Mouse (Mus musculus) hindbrain, embryonic 14.5 days (tissue): Measurements from ENCODE around the gene Tcl1b2. TPM values are rescaled to one million over a fixed set of nuclear protein-coding genes. Genes with fewer than 3 reads are reported as not detected.
"Not testable (repeated sequence)": the region's sequence is repeated elsewhere in the genome, so short reads cannot be mapped to it uniquely, and the experiment has no call there.

Source experiments
- ATAC-seq: fragments of 200-750 bp; cut with Nextera tagmentation; 2 replicates; pipeline ENCODE4 v1.8.0; 2017; ENCODE audit warnings: moderate number of reproducible peaks, mild to moderate bottlenecking, moderate TSS enrichment, moderate library complexity; ENCODE audit not compliant: low FRiP score
- DNase-seq: peaks from one replicate; pipeline ENCODE4 v3.0.0-alpha.2; 2015; ENCODE audit warnings: low spot score
- H3K27ac ChIP-seq: fragments of 300-500 bp; sonication (generic); 2 replicates; pipeline ENCODE4 v1.5.1; 2014; ENCODE audit warnings: mild to moderate bottlenecking, moderate library complexity
- H3K27me3 ChIP-seq: fragments of 300-500 bp; sonication (generic); 2 replicates; pipeline ENCODE4 v1.6.1; 2014; ENCODE audit warnings: mild to moderate bottlenecking, low read length, mixed read lengths; ENCODE audit not compliant: control insufficient read depth, insufficient read depth
- H3K36me3 ChIP-seq: fragments of 300-500 bp; sonication (generic); replicated peaks from 2 replicates; pipeline ENCODE4 v1.6.1; 2014; ENCODE audit not compliant: control insufficient read depth, insufficient read depth
- H3K4me1 ChIP-seq: fragments of 300-500 bp; sonication (generic); replicated peaks from 2 replicates; pipeline ENCODE4 v1.6.1; 2014; ENCODE audit warnings: antibody characterized with exemption, low read length, mixed read lengths; ENCODE audit not compliant: control insufficient read depth, insufficient read depth
- H3K4me2 ChIP-seq: fragments of 300-500 bp; sonication (generic); replicated peaks from 2 replicates; pipeline ENCODE4 v1.6.1; 2014; ENCODE audit warnings: mild to moderate bottlenecking, moderate library complexity
- H3K4me3 ChIP-seq: fragments of 300-500 bp; sonication (generic); replicated peaks from 2 replicates; pipeline ENCODE4 v1.5.1; 2014; ENCODE audit warnings: mild to moderate bottlenecking, low read length
- H3K9ac ChIP-seq: fragments of 300-500 bp; sonication (generic); 2 replicates; pipeline ENCODE4 v1.6.1; 2014
- H3K9me3 ChIP-seq: fragments of 300-500 bp; sonication (generic); 2 replicates; pipeline ENCODE4 v1.6.1; 2016; ENCODE audit warnings: low read length; ENCODE audit not compliant: control insufficient read depth
- WGBS: fragments of 180-500 bp; shearing (Covaris S2); extraction: QIAGEN DNeasy Blood & Tissue Kit; methylation state at CpG from one replicate; pipeline ENCODE4 v1.1.7; 2014; 5-methylcytosine and 5-hydroxymethylcytosine counted together
- polyA plus RNA-seq: library from polyadenylated mRNA; unstranded; fragments of >200 nt; fragmentation: Nextera tagmentation; extraction: Ambion mirVana; gene quantifications from 2 replicates; pipeline ENCODE4 v1.2.1, GENCODE M21; 2014

Tcl1b2 gene
- polyA plus RNA-seq, 1 experiment from 2014 or later = not detected

- H3K4me2 ChIP-seq, H3K36me3 ChIP-seq, H3K9ac ChIP-seq, H3K4me3 ChIP-seq, H3K27me3 ChIP-seq, DNase-seq, H3K4me1 ChIP-seq, ATAC-seq, H3K9me3 ChIP-seq, H3K27ac ChIP-seq: not testable (repeated sequence)
- 16% methylated on average over 7 of the region's 7 CpGs for whole genome bisulfite sequencing
Observed at GRCm38 (mm10) chr12:105199684-105200497, 54.1 kb downstream of the Tcl1b2 start.

- 100% methylated on average over 1 of the region's 1 CpGs for WGBS
- DNase-seq = not testable (repeated sequence)
Observed at GRCm38 (mm10) chr12:105201657-105202056, 55.8 kb downstream of the Tcl1b2 start, which contains the start of gene Tcl1b4. TSS of gene Tcl1b4 (plus strand) at chr12:105201957.

More at GRCm38 (mm10) chr12:105201657-105202056, 55.8 kb downstream of the Tcl1b2 start, which contains the start of gene Tcl1b4:
- H3K4me2 ChIP-seq, H3K9ac ChIP-seq, ATAC-seq, H3K27ac ChIP-seq, H3K4me3 ChIP-seq, H3K36me3 ChIP-seq, H3K27me3 ChIP-seq, H3K9me3 ChIP-seq, H3K4me1 ChIP-seq: not testable (repeated sequence)

Other genes starting within 250 kb of the Tcl1b2 start
- gene Syne3, start 136.2 kb upstream of the Tcl1b2 start, polyA plus RNA-seq = 0.35 TPM in 2 replicates
- gene Glrx5, start 113.3 kb upstream of the Tcl1b2 start, polyA plus RNA-seq = 183 and 189 TPM in 2 replicates
- not detected in 2 replicates for gene Tcl1b1, start 13.7 kb downstream of the Tcl1b2 start, polyA plus RNA-seq
- gene Tcl1b5, start 30.3 kb downstream of the Tcl1b2 start, polyA plus RNA-seq = not detected in 2 replicates
- not detected in 2 replicates for gene Tcl1b3, start 45.0 kb downstream of the Tcl1b2 start, polyA plus RNA-seq
- not detected in 2 replicates for gene Tcl1b4, start 55.9 kb downstream of the Tcl1b2 start, polyA plus RNA-seq
- gene Tcl1, start 76.8 kb downstream of the Tcl1b2 start, polyA plus RNA-seq = not detected in 2 replicates
- gene Tunar, start 187.9 kb downstream of the Tcl1b2 start, polyA plus RNA-seq = 20.3 and 25.9 TPM in 2 replicates